Mouse (Mus musculus) forelimb bud, embryonic 11.5 days (tissue): ENCODE results near the gene Anp32a.

Source experiments
- DNase-seq: peaks from one replicate; pipeline ENCODE4 v3.0.0-alpha.2; 2012; ENCODE audit warnings: low read depth, low spot score

Anp32a gene

DNA sequence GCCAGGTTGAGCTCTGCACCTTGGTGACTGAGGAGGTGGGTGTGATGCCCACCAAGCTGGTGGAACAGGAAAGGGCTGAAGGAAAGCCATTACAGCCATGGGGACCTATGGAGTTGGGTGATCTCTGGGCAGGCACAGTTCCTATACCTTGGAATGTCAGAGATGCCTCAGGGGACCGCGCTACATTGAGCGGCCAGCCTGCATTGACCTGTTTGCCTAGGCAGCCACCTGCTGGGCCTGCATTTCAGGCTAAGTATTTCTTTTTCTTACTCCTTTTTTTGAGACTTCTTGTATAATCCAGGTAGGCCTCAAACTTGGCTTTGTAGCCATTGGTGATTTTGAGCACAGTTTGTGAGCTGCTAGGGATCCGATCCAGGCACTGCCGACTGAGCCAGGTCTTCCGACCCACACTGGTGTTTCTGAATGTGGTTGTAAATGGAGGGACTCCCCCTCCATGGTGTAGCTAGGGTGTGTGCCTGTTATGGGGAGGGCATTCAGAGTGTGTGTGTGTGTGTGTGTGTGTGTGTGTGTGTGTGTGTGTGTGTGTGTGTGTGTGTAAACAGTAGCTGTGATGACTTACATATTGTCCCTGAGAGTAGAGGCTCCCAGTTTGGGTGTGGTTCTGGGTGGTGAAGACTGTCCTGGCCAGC lies 27.3 kb downstream of the Anp32a start:
- DNase-seq = no peak

DNA sequence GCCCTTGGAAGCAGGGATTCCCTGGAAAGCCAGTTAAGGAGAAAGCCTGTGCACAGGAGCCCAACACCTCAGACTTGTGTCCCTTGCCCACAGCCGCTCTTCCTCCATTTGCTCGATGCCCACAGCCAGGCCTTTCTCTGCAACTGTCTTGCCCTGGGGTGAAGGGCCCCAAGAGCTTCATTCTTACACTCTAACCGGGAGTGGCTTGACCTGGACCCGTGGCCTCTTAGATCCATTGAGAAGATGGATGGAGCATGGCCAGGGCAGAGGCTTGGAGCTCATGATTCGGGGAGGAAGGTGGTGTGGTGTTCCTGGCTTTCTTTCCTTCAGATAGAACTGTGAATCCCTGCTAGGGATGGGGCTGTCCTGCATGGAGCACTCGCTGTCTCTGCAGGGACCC lies 28.1 kb downstream of the Anp32a start:
- no peak for DNase-seq

DNA sequence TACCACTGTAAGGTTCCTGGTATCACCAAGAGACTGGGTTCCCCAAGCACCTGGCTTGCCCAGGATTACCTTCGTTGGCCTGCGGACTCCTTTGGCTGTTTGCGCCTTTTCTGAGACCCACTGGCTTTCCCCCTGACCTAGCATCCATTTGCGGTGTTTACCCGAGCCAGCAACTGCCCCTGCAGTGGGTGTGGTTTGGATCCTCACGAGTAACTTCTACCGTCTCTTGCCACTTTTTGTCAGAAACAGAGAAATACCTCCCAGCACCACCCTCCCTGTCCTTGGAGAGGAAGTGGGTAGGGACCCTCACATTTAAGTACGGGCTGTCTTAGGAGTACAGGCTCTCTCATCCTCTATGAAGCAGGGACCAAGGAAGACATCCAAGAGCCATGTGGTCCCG lies 29.1 kb downstream of the Anp32a start:
- DNase-seq = no peak

DNA sequence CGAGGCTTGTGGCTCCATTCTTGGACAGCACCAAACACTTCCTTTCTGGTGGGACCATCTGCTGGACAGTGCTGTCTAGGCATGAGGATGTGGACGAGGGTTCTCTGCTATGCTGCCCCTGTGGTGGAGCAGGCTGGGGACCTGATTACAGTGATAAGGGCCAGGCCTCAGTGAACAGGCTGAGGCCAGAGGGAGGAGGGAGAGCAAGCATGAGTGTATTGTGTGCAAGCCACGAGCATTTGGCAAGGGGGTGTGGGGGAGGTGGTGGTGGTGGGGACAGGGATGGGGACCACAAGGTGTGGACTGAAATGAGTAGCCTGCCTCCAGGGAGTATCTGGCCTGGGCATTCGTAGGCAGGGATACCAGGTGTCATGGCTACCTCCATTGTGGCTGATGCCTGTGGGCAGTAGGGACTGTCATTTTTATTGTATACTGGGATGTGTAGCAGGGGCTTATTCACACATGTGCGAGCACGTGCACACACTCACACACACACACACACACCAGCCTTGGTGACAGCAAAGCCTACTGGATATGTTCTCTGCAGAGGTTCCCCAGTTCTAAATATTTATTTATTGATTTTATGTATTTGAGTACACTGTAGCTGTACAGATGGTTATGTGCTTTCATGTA lies 29.7 kb downstream of the Anp32a start:
- no peak for DNase-seq

DNA sequence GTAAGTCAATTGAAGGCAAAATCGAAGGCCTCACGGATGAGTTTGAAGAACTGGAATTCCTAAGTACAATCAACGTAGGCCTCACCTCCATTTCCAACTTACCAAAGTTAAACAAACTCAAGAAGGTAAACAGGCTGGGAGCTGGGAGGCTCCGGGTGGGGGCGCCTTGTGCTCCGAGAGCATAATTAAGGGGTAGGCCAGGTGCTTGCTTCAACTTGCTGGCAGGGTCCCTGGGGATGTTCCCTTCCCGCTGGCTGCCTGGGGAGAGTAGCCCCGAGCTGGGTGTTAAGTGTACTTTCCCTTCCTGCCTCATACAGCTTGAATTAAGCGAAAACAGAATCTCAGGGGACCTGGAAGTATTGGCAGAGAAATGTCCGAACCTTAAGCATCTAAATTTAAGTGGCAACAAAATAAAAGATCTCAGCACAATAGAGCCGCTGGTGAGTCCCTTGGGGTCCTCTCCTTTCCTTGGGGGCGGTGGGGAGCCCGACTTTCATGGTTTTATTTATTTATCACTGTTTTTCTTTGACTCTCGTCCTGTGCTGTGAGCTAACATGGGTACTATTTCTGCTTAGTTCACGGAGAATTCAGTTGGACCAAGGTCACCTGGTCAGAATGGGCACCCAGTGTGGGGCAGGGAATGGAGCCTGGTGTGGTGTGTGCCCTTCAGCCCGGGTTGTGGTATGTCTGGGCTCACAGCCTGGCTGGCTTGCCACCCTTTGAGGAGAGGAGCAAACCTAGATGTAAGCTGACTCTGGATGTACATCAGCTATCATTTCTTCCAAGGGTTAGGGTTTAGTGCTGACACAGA lies 30.9 kb downstream of the Anp32a start:
- DNase-seq = no peak

DNA sequence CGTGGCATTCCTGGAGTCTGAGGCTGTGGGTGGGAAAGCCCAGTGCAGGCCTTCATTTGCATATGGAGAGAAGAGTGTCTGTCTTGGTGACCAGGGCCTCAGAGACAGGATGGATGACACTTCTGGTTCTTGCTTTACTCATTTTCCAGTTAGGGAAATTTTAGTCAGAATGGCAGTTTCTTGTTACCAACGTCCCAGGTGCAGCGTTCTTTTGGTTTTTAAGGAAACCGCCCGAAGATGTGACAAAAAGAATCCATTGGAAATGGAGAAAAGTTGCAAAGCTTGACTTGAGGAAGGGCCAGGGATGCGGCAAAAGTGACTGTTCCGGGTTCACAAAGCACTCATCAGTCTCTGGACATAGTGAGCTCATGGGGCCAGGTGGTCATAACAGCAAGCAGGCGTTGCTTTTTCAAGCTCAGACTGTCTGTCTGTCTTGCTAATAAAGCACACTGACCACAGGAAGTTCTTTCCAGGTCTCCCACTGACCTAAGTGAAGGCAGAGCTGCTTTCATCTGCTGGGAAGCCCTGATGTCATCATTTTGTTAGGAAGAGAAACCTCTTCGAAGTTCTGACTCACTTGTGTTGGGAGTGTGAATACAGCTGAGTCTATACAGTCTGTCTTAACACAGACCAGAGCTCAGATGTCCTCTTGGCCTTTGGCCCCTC lies 31.6 kb downstream of the Anp32a start:
- no peak for DNase-seq

DNA sequence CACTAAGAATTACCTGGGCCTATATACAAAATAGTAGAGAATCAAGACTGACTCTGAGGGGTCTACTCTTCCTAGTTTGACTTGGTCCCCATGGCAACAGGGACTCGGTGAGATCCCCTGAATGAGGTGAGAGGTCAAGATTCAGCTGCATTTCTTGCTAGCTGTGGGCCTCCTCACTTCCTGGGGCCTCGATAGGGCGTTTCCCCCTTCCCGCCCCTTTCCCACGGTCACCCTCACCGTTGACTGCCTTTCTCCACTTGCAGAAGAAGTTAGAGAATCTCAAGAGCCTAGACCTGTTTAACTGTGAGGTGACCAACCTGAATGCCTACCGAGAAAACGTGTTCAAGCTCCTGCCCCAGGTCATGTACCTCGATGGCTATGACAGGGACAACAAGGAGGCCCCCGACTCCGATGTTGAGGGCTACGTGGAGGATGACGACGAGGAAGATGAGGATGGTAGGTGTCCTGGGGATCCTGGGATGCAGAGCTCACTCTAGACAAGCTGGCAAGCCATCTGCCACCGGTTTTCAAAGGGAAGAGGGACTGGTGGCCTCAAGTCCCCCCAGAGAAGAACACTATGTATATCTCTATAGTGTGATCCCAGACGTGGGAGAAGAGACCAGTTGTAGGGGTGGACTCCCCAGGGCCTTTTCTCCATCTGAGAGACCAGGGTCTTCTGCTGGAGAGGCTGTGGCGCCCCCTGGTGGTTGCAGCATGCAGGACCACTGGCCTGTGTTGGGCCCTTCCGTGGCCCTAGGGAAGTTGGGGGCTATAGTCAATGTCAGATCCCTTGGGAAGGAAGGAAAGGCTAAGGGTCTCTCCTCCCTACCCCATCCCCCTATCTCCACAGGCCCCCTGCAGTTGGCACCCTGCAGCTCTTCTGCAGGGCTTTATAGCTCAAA lies 32.4 kb downstream of the Anp32a start:
- no peak for DNase-seq

DNA sequence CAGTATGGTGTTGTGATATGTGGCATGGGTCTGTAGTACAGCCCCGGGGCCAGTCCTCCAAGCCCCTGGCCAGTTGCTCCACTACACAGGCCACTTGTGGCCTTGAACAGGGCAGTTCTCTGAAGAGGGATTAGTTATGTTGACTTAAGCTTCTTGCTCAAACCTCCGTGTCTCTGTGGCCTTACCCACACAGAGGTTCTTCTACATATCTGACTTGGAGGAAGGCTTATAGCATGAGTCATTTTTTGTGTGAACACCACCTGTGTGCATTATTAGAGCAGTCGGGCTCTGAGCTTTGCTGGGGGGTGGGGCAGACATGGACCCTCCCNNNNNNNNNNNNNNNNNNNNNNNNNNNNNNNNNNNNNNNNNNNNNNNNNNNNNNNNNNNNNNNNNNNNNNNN lies 33.2 kb downstream of the Anp32a start:
- DNase-seq = no peak

DNA sequence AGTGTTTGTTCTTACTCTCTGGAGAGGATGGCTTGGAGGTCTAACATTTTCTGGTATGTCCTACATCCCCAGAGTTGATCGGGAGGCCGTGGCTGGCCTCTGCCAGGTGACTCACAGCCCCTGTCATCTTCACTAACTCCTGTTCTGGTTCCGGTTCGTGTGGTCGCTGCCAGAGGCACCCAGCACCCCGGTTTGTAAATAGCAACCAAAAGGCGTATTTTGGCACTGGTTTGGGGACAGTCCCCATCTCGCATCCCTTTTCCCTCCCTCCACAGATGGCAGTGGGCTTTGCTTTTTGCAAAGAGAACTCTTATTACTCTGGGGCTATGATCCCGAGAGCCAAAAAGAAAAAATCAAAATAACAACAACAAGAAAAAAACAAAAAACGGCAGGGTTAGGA lies 36.8 kb downstream of the Anp32a start:
- DNase-seq = no peak

DNA sequence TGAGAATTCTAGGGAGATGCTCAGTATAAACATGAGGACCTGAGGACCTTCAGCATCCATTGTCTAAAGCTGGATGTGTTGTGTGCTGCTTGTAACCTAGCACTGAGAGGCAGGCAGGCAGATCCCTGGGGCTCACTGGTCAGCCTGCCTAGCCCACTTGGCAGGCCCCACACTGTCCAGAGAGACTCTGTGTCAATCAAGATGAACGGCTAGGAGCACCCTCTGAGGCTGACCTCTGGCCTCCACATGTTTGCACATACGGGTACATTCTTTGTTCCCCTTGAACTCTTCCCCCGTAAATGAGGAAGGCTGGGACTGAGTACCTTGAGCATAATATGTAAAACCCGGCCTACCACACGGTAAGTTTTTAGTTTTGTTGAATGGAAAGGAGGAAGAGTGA lies 39.3 kb downstream of the Anp32a start:
- no peak for DNase-seq

DNA sequence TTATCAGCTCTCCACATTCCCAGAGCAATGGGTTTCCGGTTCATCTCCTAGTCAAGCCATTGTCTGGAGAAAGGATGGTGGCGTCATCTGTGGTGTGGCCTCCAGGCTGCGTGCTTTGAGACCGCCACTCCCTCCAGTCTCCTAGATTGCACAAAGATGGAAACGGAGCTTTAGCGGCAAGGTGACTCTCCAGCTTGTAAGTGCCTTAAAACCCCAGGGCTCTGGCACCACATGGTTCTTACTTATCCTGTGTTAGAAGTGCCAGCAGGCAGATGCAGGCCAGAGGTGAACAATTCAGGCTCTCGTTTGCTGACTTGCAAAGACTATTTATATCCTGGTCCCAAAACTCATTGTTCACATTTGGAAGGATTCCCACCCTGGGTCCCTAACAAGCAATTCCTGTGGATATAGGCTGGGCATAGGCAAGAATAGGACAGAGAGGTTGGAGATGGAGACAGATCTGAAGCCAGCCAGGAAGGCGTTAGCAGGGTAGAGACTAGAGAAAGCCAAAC lies 40.4 kb downstream of the Anp32a start:
- DNase-seq = no peak

DNA sequence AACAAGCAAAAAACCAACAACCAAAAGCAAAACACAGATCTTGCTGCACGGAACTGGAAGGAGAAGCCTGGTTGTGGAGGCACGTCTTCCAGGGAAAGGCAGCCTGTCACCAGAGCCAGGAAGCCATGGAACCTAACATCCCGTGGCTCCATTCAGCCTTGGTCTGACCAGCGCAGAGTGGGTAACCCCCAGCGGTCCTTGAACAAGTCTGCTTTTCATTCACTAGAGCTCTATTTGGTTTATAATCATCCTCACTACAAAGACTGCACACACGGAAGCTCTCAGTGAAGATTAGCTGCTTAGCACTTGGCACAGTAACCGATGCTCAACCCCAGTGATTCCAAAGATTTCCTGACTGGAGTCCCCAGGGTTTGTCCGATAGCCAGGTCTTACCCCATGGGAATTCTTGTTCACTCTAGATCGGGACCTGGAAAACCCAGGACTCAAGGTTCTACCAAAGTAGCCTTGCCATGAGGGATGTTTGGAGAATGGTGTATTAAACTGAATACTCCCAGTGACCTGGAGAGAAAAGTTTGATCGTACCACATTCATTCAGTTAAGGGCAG lies 41.5 kb downstream of the Anp32a start:
- no peak for DNase-seq

DNA sequence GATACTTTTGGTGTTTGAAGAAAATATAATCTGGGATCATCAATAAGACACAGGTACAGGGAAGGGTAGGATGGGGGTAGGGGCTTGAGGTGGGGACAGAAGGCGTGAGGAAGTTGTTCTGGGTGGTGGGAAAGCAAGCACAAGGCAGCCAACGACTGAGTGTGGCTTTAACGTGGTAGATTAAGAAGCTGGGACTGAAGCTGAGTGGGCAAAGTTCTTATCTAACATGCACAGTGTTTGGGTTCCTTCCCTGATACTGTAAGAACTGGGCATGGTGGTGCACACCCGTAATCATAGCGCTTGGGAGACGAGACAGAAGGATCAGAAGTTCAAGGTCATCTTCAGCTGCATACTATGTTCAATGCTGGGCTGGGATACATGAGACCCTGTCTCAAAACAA lies 44.0 kb downstream of the Anp32a start:
- no peak for DNase-seq

DNA sequence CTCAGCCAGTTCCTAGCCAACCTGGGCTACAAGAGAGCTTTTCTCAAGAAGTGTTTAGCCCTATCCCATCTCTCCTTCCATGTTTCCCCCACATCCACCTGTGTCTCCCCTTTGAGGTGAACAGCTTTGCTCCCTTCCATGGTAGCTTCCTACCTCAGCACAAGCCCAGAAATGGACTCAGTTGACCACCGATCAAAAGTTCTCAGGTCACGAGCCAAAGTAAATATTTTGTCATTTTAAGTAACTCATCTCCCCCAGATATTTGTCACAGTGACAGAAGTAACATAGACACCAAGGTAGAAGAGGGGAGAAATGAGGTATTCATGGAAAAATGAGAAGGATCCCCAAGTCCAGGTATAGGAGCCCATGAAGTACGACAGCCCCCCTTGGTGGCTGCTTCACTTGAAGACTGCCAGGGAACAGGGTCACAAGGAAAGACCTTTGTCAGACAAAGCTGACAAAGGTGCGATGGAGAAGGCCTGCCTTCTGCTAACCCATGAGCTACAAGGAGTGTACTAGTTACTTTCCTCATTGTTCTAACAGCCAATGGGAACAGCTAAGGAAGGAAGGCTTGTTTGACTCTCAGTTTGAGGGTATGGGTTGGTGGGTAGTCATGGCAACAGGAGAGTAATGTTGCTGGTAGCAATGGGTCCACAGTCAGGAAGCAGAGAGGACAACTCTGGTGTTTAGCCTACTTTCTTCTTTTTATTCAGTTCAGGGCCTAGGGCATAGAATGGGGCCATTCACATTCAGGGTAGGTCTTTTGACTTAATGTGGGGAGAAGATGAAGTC lies 44.8 kb downstream of the Anp32a start:
- DNase-seq = no peak

DNA sequence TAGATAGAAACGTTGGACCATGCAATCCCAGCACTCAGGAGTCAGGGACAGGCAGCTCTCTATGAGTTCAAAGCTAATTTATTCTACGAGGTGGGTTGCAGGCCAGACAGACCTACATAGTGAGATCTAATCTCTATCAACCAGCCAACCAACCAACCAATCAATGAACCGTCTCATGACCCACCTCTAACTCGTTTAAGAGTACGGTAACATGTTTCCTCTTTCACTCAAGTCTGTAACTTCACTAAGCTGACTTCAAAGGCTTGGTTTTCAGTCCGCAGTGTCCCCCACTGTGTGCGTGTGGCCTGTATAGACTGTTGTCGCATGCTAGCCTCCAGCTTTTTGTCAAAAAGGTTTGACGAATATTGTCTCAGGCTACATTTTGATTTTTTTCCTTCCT lies 48.6 kb downstream of the Anp32a start:
- no peak for DNase-seq

DNA sequence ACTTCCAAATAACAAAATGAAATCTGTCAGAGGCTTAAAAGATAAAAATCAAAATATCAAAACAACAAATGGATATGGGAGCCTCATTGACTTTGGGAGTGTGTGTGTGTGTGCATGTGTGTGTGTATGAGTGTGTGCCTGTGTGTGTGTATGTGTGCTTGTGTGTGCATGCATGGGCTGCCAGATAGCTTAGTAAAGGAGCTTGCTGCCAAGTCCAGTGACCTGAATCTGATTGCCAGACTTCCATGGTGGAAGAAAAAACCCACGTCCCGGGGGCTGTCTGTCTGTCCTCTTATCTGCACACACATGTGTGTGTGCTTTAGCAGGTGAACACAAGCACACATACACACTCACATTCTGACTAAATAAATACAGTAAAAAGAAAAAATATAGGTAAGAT lies 52.4 kb downstream of the Anp32a start:
- no peak for DNase-seq

DNA sequence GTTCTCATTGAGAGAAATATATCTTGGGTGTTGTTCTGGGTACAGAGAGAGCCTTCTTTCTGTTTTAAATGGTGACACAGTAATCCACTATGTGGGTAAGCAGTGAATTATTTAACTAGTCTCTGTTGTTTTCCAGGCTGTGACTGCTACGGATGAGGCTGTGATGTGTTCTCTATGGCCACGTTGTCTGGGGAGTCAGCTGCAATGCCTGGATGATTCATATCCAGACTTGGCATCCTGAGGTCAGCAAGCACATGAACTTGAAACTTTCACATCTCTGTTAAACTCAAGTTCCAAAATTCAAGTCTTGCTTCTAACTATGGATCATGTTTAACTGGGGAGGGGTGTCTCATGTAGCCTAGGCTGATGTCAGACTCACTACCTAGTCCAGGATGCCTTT lies 53.1 kb downstream of the Anp32a start:
- DNase-seq = no peak

DNA sequence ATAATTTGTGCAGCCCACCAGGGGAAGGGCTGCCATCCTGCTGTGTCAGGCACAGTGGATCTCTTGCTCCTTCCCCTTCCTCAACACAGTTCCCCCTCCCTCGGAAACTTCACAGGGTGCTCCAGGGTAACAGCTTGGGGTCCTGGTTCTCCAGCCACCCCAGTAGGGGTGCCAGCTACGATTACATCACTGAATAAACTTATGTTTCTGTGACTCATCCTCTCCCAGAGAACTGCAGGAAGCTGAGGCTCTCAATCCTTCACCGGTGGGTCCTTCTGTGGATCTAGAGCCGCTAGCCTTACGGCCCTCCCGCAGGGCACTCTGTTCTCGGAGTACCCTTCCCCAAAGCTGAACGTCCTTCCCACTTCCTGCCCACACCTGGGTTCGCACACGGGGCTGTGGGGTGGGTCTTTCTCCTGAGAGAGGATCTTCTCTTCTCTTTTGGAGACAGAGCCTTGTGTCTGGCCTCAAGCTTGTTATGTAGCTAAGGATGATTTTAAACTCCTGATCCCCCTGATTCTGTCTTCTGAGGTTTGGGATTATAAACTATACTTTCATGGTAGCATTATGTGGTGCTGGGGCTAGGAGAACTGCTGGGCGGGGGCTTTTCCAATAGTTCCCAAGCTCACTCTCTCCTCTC lies 59.6 kb downstream of the Anp32a start:
- no peak for DNase-seq

DNA sequence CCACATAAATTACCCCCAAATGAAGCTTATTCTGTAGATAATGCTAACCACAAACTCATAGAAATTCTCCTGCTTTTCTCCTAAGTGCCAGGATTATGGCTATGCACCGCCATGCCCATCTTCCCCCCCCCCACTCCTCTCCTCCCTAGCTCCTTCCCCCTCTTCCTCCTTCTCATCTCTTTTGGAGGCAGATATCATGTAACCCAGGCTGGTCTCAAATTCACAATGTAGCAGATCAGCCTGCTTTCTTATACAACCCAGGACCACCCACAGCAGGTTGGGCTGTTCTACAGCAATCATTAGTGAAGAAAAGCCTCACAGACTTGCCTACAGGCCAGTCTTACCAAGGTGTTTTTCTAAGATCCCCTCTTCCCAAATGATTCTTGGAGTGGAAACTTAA lies 60.5 kb downstream of the Anp32a start:
- DNase-seq = no peak
